Mouse (Mus musculus): ENCODE measurements at regions not wholly inside any gene's neighbourhood (a gene's known extent, or its start where the extent isn't known, plus 50 kb on each side); places are given as distances from the start of the nearest gene placed in this dataset.

DNA sequence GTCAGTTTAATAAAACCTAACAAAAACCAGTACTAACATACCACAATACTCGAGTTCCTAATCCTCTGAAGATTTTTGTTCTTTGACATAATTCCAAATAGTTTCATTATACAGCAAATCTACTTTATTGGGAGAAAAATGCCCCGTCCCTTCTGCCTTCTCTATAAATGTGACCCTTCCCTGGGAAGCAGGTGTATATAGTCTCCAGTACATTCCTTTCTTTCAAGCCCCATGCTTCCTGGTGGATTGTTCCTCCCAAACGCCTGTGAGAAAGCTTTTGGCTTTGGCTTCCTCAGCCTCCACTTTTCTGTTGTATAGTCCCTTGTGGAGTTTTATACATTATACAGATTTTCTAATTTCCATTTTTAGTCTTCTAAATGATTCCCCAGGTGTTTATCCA lies 1001.8 kb upstream of the Tenm3 start:
- no peak for DNase-seq

DNA sequence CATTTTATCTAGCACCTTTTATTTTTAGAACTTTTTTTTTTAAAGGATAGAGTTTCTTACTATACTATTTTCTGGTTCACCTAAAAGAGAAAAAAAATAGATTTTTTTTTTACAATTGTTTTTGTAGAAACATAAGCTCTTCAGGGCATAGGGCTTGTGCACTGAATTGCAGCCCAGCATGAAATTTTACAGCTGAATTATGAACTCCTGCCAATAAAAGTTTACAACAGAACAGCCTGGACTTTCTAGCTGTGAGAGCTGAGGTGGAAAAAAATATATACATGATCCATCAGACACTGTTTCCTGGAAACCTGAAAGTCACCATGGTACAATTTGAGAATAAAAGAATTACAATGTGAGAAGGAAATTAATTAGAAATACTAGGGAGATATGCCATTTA lies 988.2 kb upstream of the Tenm3 start:
- no peak for DNase-seq

DNA sequence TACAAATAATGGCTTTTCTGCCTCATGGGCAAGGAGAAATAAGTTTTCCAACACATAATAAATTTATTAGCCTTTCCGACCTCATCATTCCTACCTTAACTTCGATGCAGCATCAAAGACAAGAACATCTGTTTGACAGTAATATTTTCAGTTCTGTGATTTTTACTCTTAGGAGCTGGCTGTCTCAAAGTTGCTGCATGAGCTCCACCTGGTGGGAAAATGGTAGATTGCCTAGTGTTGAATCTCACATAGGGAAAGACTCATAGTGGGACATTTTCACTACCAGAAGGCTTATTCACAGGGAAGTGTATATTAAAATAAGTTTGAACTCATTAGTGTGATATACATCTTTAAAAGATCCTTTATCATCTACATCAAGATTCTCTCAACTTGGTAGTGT lies 985.6 kb upstream of the Tenm3 start:
- peak; percentile 18 for DNase-seq

DNA sequence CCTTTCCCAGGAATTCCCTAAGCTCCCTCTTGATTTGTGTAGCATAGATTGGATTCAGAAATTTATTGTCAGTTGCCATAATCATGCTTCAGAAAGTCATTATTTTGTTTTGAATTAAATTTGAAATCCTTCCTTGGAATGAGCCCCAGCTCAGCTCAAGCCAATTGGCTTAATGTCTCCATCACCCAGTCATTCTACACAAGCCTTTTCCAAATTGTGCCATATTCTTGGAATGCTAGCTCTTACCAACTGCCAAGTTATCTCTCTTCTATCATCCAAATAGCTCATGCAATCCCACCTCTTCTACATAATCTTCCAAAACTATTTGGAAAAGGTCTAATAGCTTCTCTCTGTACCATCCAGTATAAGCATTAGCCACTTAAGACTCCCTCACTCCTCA lies 982.5 kb upstream of the Tenm3 start:
- no peak for DNase-seq

DNA sequence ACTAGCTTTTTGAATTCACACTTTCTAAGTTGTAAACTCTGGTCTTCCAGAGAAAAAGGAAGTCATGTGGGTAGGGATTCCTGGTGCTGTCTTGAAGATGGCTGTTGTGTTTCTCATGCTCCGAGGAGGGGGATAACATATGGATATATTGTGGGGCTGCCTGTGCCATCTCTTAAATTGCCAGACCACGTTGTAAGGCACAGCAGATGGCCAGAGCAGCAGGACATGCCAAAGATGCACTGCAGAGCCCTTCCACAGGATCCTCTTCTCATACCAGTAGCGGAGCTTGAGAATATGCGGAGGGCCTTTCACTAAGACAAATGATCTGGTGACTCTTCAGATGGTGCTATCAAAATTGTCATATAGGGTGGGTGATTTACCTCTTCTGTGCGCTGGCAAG lies 981.2 kb upstream of the Tenm3 start:
- no peak for DNase-seq

DNA sequence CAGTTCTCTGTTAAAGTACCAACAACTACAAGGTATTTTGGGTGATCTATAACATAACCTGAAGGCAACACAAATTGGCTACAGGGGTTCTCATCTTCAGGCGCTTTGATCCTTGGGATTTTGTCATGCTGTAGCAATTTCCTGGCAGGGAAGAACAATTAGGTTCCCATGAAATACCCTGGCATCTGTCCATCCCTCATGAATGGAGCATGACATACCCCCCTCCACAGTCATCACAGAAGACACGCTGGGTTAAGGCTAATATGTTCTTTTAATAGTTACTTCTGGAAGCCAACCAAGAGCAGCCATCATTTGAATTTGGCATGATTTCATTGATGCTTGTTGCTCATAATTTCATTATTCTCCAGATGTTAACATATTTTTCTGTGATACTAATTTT lies 979.0 kb upstream of the Tenm3 start:
- no peak for DNase-seq

DNA sequence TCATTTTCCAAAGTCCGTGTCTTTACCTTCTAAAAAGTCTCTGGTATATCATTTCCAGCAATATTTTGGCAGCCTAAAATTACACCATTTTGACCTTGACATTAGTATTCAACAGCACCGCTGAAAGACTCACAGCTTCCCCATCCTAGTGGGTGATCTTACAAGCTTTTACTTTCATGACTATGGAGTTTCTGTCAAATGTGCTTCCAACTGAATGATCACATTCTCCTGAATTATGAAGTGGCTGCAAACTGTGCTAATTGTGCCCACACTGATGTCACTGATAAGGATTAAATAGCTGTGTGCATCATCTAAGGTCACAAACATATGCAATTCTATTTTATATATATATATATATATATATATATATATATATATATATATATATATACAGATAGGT lies 955.5 kb upstream of the Tenm3 start:
- no peak for DNase-seq

DNA sequence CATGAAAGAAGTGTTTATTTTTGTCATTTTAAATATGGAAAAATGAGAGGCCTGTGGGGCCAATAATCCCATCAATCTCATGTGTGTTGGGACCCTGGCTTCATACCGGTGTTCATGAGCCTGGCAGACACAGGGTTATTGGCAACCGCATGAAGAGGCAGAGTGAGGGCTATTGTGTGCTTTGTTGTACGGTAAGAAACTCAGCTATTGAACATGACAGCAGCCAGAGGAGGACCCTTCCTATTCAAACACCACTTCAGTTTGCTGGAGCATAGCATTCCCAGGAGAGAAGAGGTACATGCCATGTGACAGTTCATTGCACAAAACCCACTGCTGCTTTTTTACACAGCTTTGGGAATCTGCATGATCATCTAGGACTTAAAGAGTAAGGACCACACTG lies 953.0 kb upstream of the Tenm3 start:
- DNase-seq: no peak

DNA sequence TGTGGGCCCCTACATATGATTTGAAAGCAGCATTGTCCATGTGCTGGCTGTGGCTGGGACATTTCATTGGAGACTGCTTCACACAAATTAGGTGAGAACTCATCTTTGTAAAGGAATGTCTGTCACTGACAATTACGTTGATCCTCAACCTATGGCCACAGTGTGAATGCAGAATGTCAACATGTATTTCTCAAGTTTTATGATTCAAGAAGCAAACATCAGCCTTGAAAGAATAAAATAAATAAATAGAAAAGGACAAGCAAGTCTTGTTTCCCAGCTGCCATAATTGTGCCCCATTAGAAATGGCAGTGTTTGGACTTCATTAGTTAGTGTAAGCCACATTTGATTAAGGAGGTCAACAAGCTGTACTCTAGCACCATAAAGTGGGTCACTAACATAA lies 950.7 kb upstream of the Tenm3 start:
- no peak for DNase-seq

DNA sequence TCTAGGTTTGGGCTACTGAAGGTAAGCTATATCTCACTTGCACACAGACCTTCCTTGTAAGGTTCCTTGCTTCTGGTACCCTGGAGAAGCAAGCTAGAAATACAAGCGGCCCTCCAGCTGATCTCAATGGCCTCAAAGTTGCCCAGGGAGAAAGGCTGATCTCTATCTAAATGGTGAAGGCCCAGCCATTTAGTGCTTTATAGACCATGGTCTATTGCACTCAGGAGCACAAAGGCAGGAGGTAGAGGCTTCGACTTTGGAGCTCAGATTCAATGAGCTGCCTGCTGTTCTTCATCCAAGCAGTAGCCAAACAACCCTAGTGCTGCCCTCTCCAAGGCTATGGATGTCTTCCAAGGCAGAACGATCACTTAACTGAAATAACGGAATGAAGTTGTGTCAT lies 926.1 kb upstream of the Tenm3 start:
- no peak for DNase-seq

DNA sequence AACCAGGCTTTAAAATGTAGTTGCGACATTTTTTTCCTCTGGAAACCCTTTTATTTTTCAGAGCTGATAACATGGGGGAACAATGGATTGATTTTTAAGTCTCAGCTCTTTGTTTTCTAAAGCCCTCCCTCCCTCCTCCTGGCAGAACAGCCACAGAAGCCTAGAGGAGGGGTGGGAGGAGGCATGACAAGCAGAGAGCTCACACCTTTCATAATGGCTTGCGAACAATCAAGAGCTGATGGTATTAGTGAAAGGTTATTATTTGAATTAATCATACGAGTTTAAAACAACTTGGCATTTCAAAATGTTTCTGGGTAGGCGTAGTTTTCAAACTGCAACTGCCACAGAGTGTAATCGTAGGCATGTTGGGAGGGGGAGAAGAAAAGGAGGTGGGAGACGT lies 894.3 kb upstream of the Tenm3 start:
- no peak for DNase-seq

DNA sequence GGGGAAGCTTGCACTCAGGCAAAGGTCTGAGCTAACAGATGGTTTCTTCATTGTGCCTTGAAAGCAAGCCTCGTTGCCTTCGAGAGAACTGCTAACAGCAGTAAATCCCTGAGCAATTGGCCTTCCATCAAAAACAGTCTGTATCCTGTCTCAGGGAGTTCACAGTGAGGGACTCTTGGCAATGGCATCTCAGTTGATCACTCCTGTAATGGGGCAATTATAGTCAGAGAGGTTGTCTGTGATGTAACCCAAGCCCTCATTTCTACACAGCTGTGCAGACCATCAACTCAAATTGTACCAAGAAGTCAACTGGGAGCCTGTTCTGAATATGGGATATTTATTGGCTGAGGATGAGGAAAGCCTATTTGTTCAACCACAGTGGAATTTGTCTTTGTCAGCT lies 885.4 kb upstream of the Tenm3 start:
- DNase-seq: no peak

DNA sequence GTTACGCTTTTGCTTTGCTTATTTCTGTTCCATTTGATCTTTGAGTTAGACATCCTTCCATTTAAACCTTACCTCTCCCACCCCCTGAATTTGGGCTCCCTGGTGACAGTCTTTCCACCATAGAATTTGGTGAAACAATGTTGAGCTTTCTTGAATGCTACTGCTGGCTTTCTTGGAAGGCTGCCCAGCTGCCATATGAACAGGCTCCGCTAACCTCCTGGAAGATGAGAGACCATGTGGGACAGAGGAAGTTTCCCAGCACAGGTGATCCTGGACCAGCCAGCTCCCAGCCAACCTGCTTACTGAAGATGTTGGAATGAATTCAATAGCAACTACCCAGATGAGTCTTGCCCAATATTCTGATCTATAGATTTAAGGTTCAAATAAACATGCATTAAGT lies 868.6 kb upstream of the Tenm3 start:
- DNase-seq: no peak

DNA sequence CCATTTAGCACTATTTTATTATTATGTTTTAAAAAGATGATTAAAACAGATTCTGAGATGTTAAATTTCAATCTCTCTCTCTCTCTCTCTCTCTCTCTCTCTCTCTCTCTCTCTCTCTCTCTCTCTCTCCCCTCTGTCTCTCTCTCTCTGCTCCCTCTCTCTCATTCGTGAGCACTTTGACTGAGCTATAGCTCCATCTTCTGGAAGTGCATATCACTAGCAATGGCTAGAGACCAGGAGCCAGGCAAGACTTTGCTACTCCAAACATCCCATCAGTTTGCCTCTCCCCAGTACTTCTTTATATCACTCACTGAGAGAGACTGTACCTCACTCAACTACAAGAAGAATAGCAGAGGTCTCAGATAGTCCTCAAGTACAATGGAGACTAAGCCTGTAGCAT lies 865.0 kb upstream of the Tenm3 start:
- DNase-seq: no peak

DNA sequence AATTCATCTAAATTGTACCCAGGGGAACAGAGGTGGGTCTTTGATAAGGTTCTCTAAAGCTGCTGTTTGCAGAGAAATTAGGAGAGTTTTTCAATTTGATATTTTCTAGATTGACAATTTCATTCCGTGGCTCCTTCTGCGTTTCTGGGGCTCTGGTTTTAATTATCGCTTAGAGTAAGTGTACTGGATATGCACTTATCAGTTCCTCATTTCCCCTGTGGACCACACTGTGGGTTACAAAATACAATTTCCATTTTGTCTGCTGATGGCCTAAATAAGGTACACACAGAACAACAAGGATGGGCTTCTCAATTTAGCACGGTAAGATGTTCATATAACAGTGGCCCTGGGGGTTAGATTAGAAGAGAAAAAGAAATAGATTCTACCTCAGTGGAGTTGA lies 855.3 kb upstream of the Tenm3 start:
- no peak for DNase-seq

DNA sequence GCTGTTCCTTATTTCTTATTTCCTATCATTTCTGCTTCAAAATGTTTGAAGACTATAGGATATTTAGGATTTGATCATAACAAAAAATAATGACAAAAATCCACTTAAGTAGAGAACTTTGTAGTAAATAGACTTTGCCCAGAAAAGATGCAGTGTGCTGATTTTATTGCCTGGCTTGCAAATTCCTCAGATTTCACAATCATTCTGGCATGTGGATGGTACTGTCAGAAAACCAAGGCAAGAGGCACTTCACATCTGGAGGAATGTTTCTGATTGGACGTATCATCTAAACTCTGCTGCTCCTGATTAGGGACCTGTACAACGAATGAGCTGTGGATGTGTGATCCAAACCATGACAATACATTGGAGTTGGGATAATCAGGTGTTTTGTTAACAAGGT lies 853.0 kb upstream of the Tenm3 start:
- DNase-seq: no peak

All from adrenal gland, adult 2 months (tissue).